18 mouse cellular contexts compared by ENCODE assay signal in genomic region chr3:89285526-89285925, GRCm38 (mm10). TPM values are rescaled to one million over a fixed set of nuclear protein-coding genes. Genes with fewer than 3 reads are reported as not detected.
A peak's percentile ranks its signal among the peaks of the same experiment; 100 is the strongest.
DNase-seq lines count a peak whose midpoint lies in the region; ATAC-seq lines count a peak whose summit lies in the region.
"Had no signal": no experiment of that assay in that cellular context is flagged by ENCODE, and none has a peak within 500 bp of the region (broad histone marks: within the 10 kb centered on the region; RNA-seq: fewer than 3 reads in every experiment).

No protein-coding gene starts in this region.

- intact Hi-C loops in heart, postnatal 25 days (cut with DNase I): no loop called here

- ATAC-seq in granulocyte monocyte progenitor cell, adult 5-6 weeks (replicated peaks; ENCODE audit: poor library complexity, severe bottlenecking): peak; percentile 15; the same call in 1 of the 2 replicates
- ATAC-seq: forebrain, postnatal 0 days; hindbrain, postnatal 0 days had no signal

- DNase-seq in heart, adult 11 months: peak; percentile 91
- DNase-seq in heart, postnatal 25 days (ENCODE audit: low spot score): no peak
- DNase-seq in retina, postnatal 1 day: peak; percentile 70
- no peak for DNase-seq in retina, embryonic 14.5 days (ENCODE audit: low spot score)
- no peak for DNase-seq in gastrocnemius, adult 18-20 months (ENCODE audit: low spot score)
- DNase-seq in left cerebral cortex, adult 8-10 months (ENCODE audit: low spot score in 2 of 2): no peak
- DNase-seq: adrenal gland, postnatal 10 days; cerebellum, adult 18-20 months; cerebellum, adult 9-11 months; cerebellum, postnatal 36 days; forebrain, postnatal 0 days; heart, postnatal 36 days; kidney, adult 11 months had no signal

RNA-seq across cellular contexts. Expression of gene Efna1, which starts 4.6 kb away (rescaled TPM):
- 10 to 100 TPM; 29.4 to 33.5 TPM for total RNA-seq in heart, postnatal 25 days (2021)
- not detected in 2 replicates for total RNA-seq in granulocyte monocyte progenitor cell, adult 5-6 weeks (2014; fragmentation: Nextera tagmentation)
- not detected in 2 replicates for total RNA-seq in granulocyte monocyte progenitor cell, adult 5-6 weeks (2017)
- 10 to 100 TPM in 1 of 2 experiments, 1 to 10 TPM in 1; 5.7 to 18.8 TPM for total RNA-seq in gastrocnemius, adult 18-20 months (2021)
- total RNA-seq in left cerebral cortex, adult 8-10 months (2022): 1 to 10 TPM; 5.6 to 8.8 (median 6.8) TPM
- total RNA-seq: MEL had no signal

RNA-seq across cellular contexts. Expression of gene Slc50a1, which starts 15.2 kb away (rescaled TPM):
- 10 to 100 TPM; 21.0 TPM for total RNA-seq in heart, postnatal 25 days (2021)
- 55.0 and 80.7 TPM in 2 replicates for total RNA-seq in granulocyte monocyte progenitor cell, adult 5-6 weeks (2014; fragmentation: Nextera tagmentation)
- total RNA-seq in granulocyte monocyte progenitor cell, adult 5-6 weeks (2017): 62.0 and 65.0 TPM in 2 replicates
- 1 to 10 TPM; 7.0 to 8.9 TPM for total RNA-seq in gastrocnemius, adult 18-20 months (2021)
- total RNA-seq in left cerebral cortex, adult 8-10 months (2022): 10 to 100 TPM; 38.0 to 48.9 (median 45.5) TPM

RNA-seq across cellular contexts. Expression of gene Dpm3, which starts 26.4 kb away (rescaled TPM):
- total RNA-seq in heart, postnatal 25 days (2021): 10 to 100 TPM; 51.7 to 53.9 TPM
- 31.2 and 122 TPM in 2 replicates for total RNA-seq in granulocyte monocyte progenitor cell, adult 5-6 weeks (2014; fragmentation: Nextera tagmentation)
- total RNA-seq in granulocyte monocyte progenitor cell, adult 5-6 weeks (2017): 86.0 and 91.7 TPM in 2 replicates
- 10 to 100 TPM; 22.6 to 24.3 TPM for total RNA-seq in gastrocnemius, adult 18-20 months (2021)
- total RNA-seq in left cerebral cortex, adult 8-10 months (2022): 10 to 100 TPM; 51.6 to 64.2 (median 54.6) TPM

RNA-seq across cellular contexts. Expression of gene Efna3, which starts 37.2 kb away (rescaled TPM):
- total RNA-seq in heart, postnatal 25 days (2021): under 1 TPM in 1 of 2 experiments, not detected in 1; 0.31 TPM
- not detected in 2 replicates for total RNA-seq in granulocyte monocyte progenitor cell, adult 5-6 weeks (2014; fragmentation: Nextera tagmentation)
- not detected in 2 replicates for total RNA-seq in granulocyte monocyte progenitor cell, adult 5-6 weeks (2017)
- total RNA-seq in gastrocnemius, adult 18-20 months (2021): not detected
- total RNA-seq in left cerebral cortex, adult 8-10 months (2022): 10 to 100 TPM; 50.1 to 61.2 (median 55.3) TPM
- total RNA-seq: gastrocnemius, adult 8-10 months; gastrocnemius, postnatal 4 days; heart, postnatal 36 days had no signal

RNA-seq across cellular contexts. Expression of gene Trim46, which starts 39.4 kb away (rescaled TPM):
- under 1 TPM; 0.47 to 0.59 TPM for total RNA-seq in heart, postnatal 25 days (2021)
- total RNA-seq in granulocyte monocyte progenitor cell, adult 5-6 weeks (2014; fragmentation: Nextera tagmentation): 3.7 and 6.0 TPM in 2 replicates
- 0.52 and 2.8 TPM in 2 replicates for total RNA-seq in granulocyte monocyte progenitor cell, adult 5-6 weeks (2017)
- under 1 TPM; 0.14 to 0.31 TPM for total RNA-seq in gastrocnemius, adult 18-20 months (2021)
- 10 to 100 TPM; 66.2 to 74.6 (median 68.4) TPM for total RNA-seq in left cerebral cortex, adult 8-10 months (2022)

Comparison
In these comparisons a context has a peak if more than half of its experiments do, and no peak if none do; other contexts are left out.
1. DNase-seq: peak in heart, adult 11 months (single experiment) and retina, postnatal 1 day (single experiment); none in heart, postnatal 25 days (single experiment), retina, embryonic 14.5 days (single experiment), gastrocnemius, adult 18-20 months (single experiment) and left cerebral cortex, adult 8-10 months (0 of 2).
2. RNA of gene Efna1, which starts 4.6 kb away (total RNA-seq): 29.4 to 33.5 TPM in heart, postnatal 25 days, 5.7 to 18.8 TPM in gastrocnemius, adult 18-20 months and 5.6 to 8.8 TPM in left cerebral cortex, adult 8-10 months; not detected in granulocyte monocyte progenitor cell, adult 5-6 weeks; every median in the first group is over 4 times any median in the second.